Comparison of ENCODE assay signal across 9 mouse cellular contexts in the genomic region with DNA sequence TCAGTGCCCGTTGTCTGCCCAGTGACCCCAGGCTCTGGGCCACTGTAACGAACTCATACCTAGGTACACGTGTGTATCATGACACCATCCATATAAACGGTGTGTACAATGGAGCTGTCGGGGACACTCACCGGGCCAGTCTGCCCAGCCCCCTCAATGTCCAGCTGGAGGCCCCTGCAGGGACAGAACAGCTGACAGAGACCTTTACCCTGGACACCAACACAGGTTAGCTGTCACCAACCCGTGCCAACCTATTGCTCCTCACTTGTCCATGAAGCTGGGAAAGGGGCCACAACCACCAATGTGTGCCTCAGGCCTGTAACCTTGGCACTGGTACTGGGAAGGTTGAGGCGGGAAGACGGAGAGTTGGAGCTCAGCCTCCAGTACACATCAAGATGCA. TPM values are rescaled to one million over a fixed set of nuclear protein-coding genes. Genes with fewer than 3 reads are reported as not detected.
DNase-seq lines count a peak whose midpoint lies in the region; ATAC-seq and TF ChIP-seq lines count a peak whose summit lies in the region.
"Had no signal": no experiment of that assay in that cellular context is flagged by ENCODE, and none has a peak within 500 bp of the region (broad histone marks: within the 10 kb centered on the region; RNA-seq: fewer than 3 reads in every experiment).

No protein-coding gene starts in this region.

- peak overlapping the region; percentile 84 for H3K9ac ChIP-seq in heart, embryonic 12.5 days
- peak overlapping the region; percentile 91 for H3K9ac ChIP-seq in MEL (ENCODE audit: control insufficient read depth, low read depth, low read length, poor library complexity, severe bottlenecking)
- H3K9ac ChIP-seq in hindbrain, embryonic 12.5 days = peak overlapping the region; percentile 65
- peak overlapping the region; percentile 73 for H3K9ac ChIP-seq in midbrain, embryonic 11.5 days (ENCODE audit: low read length)

- H3K27me3 ChIP-seq in heart, embryonic 12.5 days (replicated peaks) = 0 out of 2 replicates have a peak, but pooled peaks cover 3% of the 10 kb centered on the region
- H3K27me3 ChIP-seq in MEL (ENCODE audit: control insufficient read depth in 1 of 2, insufficient read depth in 2 of 2, low read length in 2 of 2) = no peaks in the 10 kb centered on the region; a peak in 1 of 4 replicates
- no peaks in the 10 kb centered on the region for H3K27me3 ChIP-seq in hindbrain, embryonic 12.5 days
- no peaks in the 10 kb centered on the region for H3K27me3 ChIP-seq in midbrain, embryonic 11.5 days (ENCODE audit: control insufficient read depth, insufficient read depth, low read length)
- H3K27me3 ChIP-seq: Patski had no signal

- no peaks in the 10 kb centered on the region for H3K9me3 ChIP-seq in heart, embryonic 12.5 days (replicated peaks)
- no peaks in the 10 kb centered on the region for H3K9me3 ChIP-seq in MEL (replicated peaks; ENCODE audit: insufficient read depth, low read length)
- no peaks in the 10 kb centered on the region for H3K9me3 ChIP-seq in hindbrain, embryonic 12.5 days (replicated peaks)
- no peaks in the 10 kb centered on the region for H3K9me3 ChIP-seq in midbrain, embryonic 11.5 days (ENCODE audit: control insufficient read depth, low read length)

- WGBS in heart, embryonic 12.5 days = 63% methylated on average over 9 of the region's 9 CpGs
- 57% methylated on average over 9 of the region's 9 CpGs for WGBS in hindbrain, embryonic 12.5 days
- WGBS in midbrain, embryonic 11.5 days = 64% methylated on average over 9 of the region's 9 CpGs

- TF ChIP-seq RAD21 in MEL (IDR thresholded peaks at IDR 0.05; ENCODE audit: low read depth, low read length) = no peak

- peak overlapping the region; percentile 58 for H3K4me3 ChIP-seq in heart, embryonic 12.5 days
- peak overlapping the region; percentile 70 to 75 for H3K4me3 ChIP-seq in MEL (ENCODE audit: control insufficient read depth in 1 of 2, insufficient read depth in 1 of 2, low read depth in 2 of 2, low read length in 2 of 2)
- H3K4me3 ChIP-seq in hindbrain, embryonic 12.5 days = peak overlapping the region; percentile 39
- H3K4me3 ChIP-seq in midbrain, embryonic 11.5 days (ENCODE audit: low read depth, low read length) = peak overlapping the region; percentile 45

- H3K79me2 ChIP-seq in MEL (ENCODE audit: control insufficient read depth, insufficient read depth, low read length, poor library complexity) = peaks cover 1% of the 10 kb centered on the region; the same call in 1 of the 2 replicates

- TF ChIP-seq EP300 in MEL (IDR thresholded peaks at IDR 0.05; ENCODE audit: low read depth in 1 of 2, low read length in 2 of 2) = no peak

- peak overlapping the region; percentile 76 for H3K27ac ChIP-seq in heart, embryonic 12.5 days (ENCODE audit: poor library complexity, severe bottlenecking)
- H3K27ac ChIP-seq in MEL (ENCODE audit: control insufficient read depth, low read depth, low read length) = peak overlapping the region; percentile 80
- H3K27ac ChIP-seq in hindbrain, embryonic 12.5 days = peak overlapping the region; percentile 18; the same call in 1 of the 2 replicates
- H3K27ac ChIP-seq in midbrain, embryonic 11.5 days (ENCODE audit: low read depth, low read length) = no peak overlapping the region

- intact Hi-C loops in heart, postnatal 14 days (cut with DNase I) = no loop called here

- ATAC-seq in heart, embryonic 12.5 days (ENCODE audit: insufficient number of reproducible peaks, low FRiP score) = no peak
- ATAC-seq in hindbrain, embryonic 12.5 days (ENCODE audit: low FRiP score) = no peak
- ATAC-seq in midbrain, embryonic 11.5 days (ENCODE audit: low FRiP score) = peak; percentile 12; the same call in 1 of the 2 replicates
- ATAC-seq in activated CD4-positive, CD25-positive, alpha-beta regulatory T cell, adult 4 months = no peak

- no peak for TF ChIP-seq POLR2A in MEL (IDR thresholded peaks at IDR 0.05; ENCODE audit: control insufficient read depth in 1 of 2, insufficient read depth in 1 of 2, low read depth in 1 of 2, low read length in 2 of 2, poor library complexity in 1 of 2)

- H3K36me3 ChIP-seq in heart, embryonic 12.5 days = peaks cover 16% of the 10 kb centered on the region
- H3K36me3 ChIP-seq in MEL (ENCODE audit: control insufficient read depth in 1 of 2, insufficient read depth in 2 of 2, low read length in 2 of 2) = peaks cover 0 to 17% of the 10 kb centered on the region in 2 experiments; a peak in 2 of 4 replicates
- H3K36me3 ChIP-seq in hindbrain, embryonic 12.5 days = no peaks in the 10 kb centered on the region; the same call in 1 of the 2 replicates
- no peaks in the 10 kb centered on the region for H3K36me3 ChIP-seq in midbrain, embryonic 11.5 days (ENCODE audit: control insufficient read depth, insufficient read depth, low read length)

- TF ChIP-seq CTCF in MEL (IDR thresholded peaks at IDR 0.05 in 2 of 3, conservative IDR thresholded peaks at IDR 0.05 in 1 of 3; ENCODE audit: control insufficient read depth in 1 of 3, insufficient read depth in 1 of 3, low read depth in 2 of 3, low read length in 3 of 3, poor library complexity in 1 of 3, severe bottlenecking in 1 of 3) = no peak

- DNase-seq in heart, postnatal 14 days = no peak
- no peak for DNase-seq in MEL (ENCODE audit: low read depth, low spot score)
- no peak for DNase-seq in midbrain, embryonic 11.5 days (ENCODE audit: low spot score, missing footprints)
- no peak for DNase-seq in right cerebral cortex, adult 2 months (ENCODE audit: low spot score in 2 of 2)
- no peak for DNase-seq in thymus, adult 18-20 months

- H3K4me2 ChIP-seq in heart, embryonic 12.5 days = peak overlapping the region; percentile 75
- peak overlapping the region; percentile 59 for H3K4me2 ChIP-seq in hindbrain, embryonic 12.5 days (replicated peaks)
- H3K4me2 ChIP-seq in midbrain, embryonic 11.5 days = peak overlapping the region; percentile 59

- peaks cover 28% of the 10 kb centered on the region for H3K4me1 ChIP-seq in heart, embryonic 12.5 days (replicated peaks)
- H3K4me1 ChIP-seq in MEL (ENCODE audit: control insufficient read depth in 1 of 2, insufficient read depth in 2 of 2, low read length in 2 of 2) = peaks cover 8 to 23% of the 10 kb centered on the region in 2 experiments
- H3K4me1 ChIP-seq in hindbrain, embryonic 12.5 days = peaks cover 20% of the 10 kb centered on the region
- H3K4me1 ChIP-seq in midbrain, embryonic 11.5 days (ENCODE audit: control insufficient read depth, insufficient read depth, low read length) = peaks cover 5% of the 10 kb centered on the region; the same call in 1 of the 2 replicates

RNA-seq across cellular contexts. Expression of gene Pgghg, which starts 1.1 kb away (rescaled TPM):
- 13.7 and 13.9 TPM in 2 replicates for polyA plus RNA-seq in heart, embryonic 12.5 days (2016; fragmentation: Nextera tagmentation; extraction: Ambion mirVana)
- total RNA-seq in heart, postnatal 14 days (2021) = 1 to 10 TPM; 7.4 to 7.7 TPM
- total RNA-seq in MEL (2012; rRNA removed) = 3.0 and 3.2 TPM in 2 replicates
- polyA plus RNA-seq in MEL (2012; ENCODE audit: insufficient read depth in 1 of 2, insufficient read length in 2 of 2, low read depth in 1 of 2, low replicate concordance in 2 of 2, missing spikeins in 1 of 2) = 1 to 10 TPM in 1 of 2 experiments, not detected in 1; 7.2 TPM
- polyA plus RNA-seq in hindbrain, embryonic 12.5 days (2016; fragmentation: Nextera tagmentation; extraction: Ambion mirVana) = 15.5 and 16.8 TPM in 2 replicates
- polyA plus RNA-seq in midbrain, embryonic 11.5 days (2014; fragmentation: Nextera tagmentation; extraction: Ambion mirVana) = 10.2 and 12.5 TPM in 2 replicates
- 10 to 100 TPM; 15.2 to 15.6 TPM for polyA plus RNA-seq in activated CD4-positive, CD25-positive, alpha-beta regulatory T cell, adult 4 months (2017; shearing (Covaris generic))

RNA-seq across cellular contexts. Expression of gene Ifitm5, which starts 7.8 kb away (rescaled TPM):
- polyA plus RNA-seq in heart, embryonic 12.5 days (2016; fragmentation: Nextera tagmentation; extraction: Ambion mirVana) = 1.8 and 2.0 TPM in 2 replicates
- under 1 TPM; 0.38 to 0.80 TPM for total RNA-seq in heart, postnatal 14 days (2021)
- 0.31 TPM in 1 of 2 replicates, not detected in the other for total RNA-seq in MEL (2012; rRNA removed)
- polyA plus RNA-seq in MEL (2012; ENCODE audit: insufficient read depth in 1 of 2, insufficient read length in 2 of 2, low read depth in 1 of 2, low replicate concordance in 2 of 2, missing spikeins in 1 of 2) = 1 to 10 TPM in 1 of 2 experiments, not detected in 1; 1.1 TPM
- 0.43 and 1.6 TPM in 2 replicates for polyA plus RNA-seq in hindbrain, embryonic 12.5 days (2016; fragmentation: Nextera tagmentation; extraction: Ambion mirVana)
- polyA plus RNA-seq in midbrain, embryonic 11.5 days (2014; fragmentation: Nextera tagmentation; extraction: Ambion mirVana) = 0.20 TPM in 1 of 2 replicates, not detected in the other
- polyA plus RNA-seq in activated CD4-positive, CD25-positive, alpha-beta regulatory T cell, adult 4 months (2017; shearing (Covaris generic)) = not detected

RNA-seq across cellular contexts. Expression of gene Gm45717, which starts 13.4 kb away (rescaled TPM):
- not detected in 2 replicates for polyA plus RNA-seq in heart, embryonic 12.5 days (2016; fragmentation: Nextera tagmentation; extraction: Ambion mirVana)
- not detected for total RNA-seq in heart, postnatal 14 days (2021)
- not detected in 2 replicates for total RNA-seq in MEL (2012; rRNA removed)
- not detected for polyA plus RNA-seq in MEL (2012; ENCODE audit: insufficient read depth in 1 of 2, insufficient read length in 2 of 2, low read depth in 1 of 2, low replicate concordance in 2 of 2, missing spikeins in 1 of 2)
- polyA plus RNA-seq in hindbrain, embryonic 12.5 days (2016; fragmentation: Nextera tagmentation; extraction: Ambion mirVana) = 0.97 TPM in 1 of 2 replicates, not detected in the other
- not detected in 2 replicates for polyA plus RNA-seq in midbrain, embryonic 11.5 days (2014; fragmentation: Nextera tagmentation; extraction: Ambion mirVana)
- polyA plus RNA-seq in activated CD4-positive, CD25-positive, alpha-beta regulatory T cell, adult 4 months (2017; shearing (Covaris generic)) = not detected

RNA-seq across cellular contexts. Expression of gene Ifitm2, which starts 13.4 kb away (rescaled TPM):
- 442 and 446 TPM in 2 replicates for polyA plus RNA-seq in heart, embryonic 12.5 days (2016; fragmentation: Nextera tagmentation; extraction: Ambion mirVana)
- 100 to 1,000 TPM; 130 TPM for total RNA-seq in heart, postnatal 14 days (2021)
- 177 and 213 TPM in 2 replicates for total RNA-seq in MEL (2012; rRNA removed)
- 100 to 1,000 TPM in 1 of 2 experiments, not detected in 1; 317 TPM for polyA plus RNA-seq in MEL (2012; ENCODE audit: insufficient read depth in 1 of 2, insufficient read length in 2 of 2, low read depth in 1 of 2, low replicate concordance in 2 of 2, missing spikeins in 1 of 2)
- polyA plus RNA-seq in hindbrain, embryonic 12.5 days (2016; fragmentation: Nextera tagmentation; extraction: Ambion mirVana) = 326 and 340 TPM in 2 replicates
- polyA plus RNA-seq in midbrain, embryonic 11.5 days (2014; fragmentation: Nextera tagmentation; extraction: Ambion mirVana) = 198 and 207 TPM in 2 replicates
- polyA plus RNA-seq in activated CD4-positive, CD25-positive, alpha-beta regulatory T cell, adult 4 months (2017; shearing (Covaris generic)) = 100 to 1,000 TPM in 1 of 2 experiments, 10 to 100 TPM in 1; 94.1 to 101 TPM

RNA-seq across cellular contexts. Expression of gene Nlrp6, which starts 21.6 kb away (rescaled TPM):
- 0.23 TPM in 1 of 2 replicates, not detected in the other for polyA plus RNA-seq in heart, embryonic 12.5 days (2016; fragmentation: Nextera tagmentation; extraction: Ambion mirVana)
- total RNA-seq in heart, postnatal 14 days (2021) = not detected
- total RNA-seq in MEL (2012; rRNA removed) = not detected in 2 replicates
- polyA plus RNA-seq in MEL (2012; ENCODE audit: insufficient read depth in 1 of 2, insufficient read length in 2 of 2, low read depth in 1 of 2, low replicate concordance in 2 of 2, missing spikeins in 1 of 2) = not detected
- polyA plus RNA-seq in hindbrain, embryonic 12.5 days (2016; fragmentation: Nextera tagmentation; extraction: Ambion mirVana) = 0.13 and 0.27 TPM in 2 replicates
- 0.08 and 0.21 TPM in 2 replicates for polyA plus RNA-seq in midbrain, embryonic 11.5 days (2014; fragmentation: Nextera tagmentation; extraction: Ambion mirVana)
- polyA plus RNA-seq in activated CD4-positive, CD25-positive, alpha-beta regulatory T cell, adult 4 months (2017; shearing (Covaris generic)) = not detected
- polyA plus RNA-seq: Patski had no signal
